Mouse (Mus musculus) CD4-positive, CD25-positive, alpha-beta regulatory T cell, adult 2 months (primary cell): Measurements from ENCODE around the gene Snx25.

Experiments
- DNase-seq: peaks from one replicate; pipeline ENCODE4 v3.0.0-alpha.2; 2012; ENCODE audit warnings: low read depth, low spot score

The Snx25 gene

DNA sequence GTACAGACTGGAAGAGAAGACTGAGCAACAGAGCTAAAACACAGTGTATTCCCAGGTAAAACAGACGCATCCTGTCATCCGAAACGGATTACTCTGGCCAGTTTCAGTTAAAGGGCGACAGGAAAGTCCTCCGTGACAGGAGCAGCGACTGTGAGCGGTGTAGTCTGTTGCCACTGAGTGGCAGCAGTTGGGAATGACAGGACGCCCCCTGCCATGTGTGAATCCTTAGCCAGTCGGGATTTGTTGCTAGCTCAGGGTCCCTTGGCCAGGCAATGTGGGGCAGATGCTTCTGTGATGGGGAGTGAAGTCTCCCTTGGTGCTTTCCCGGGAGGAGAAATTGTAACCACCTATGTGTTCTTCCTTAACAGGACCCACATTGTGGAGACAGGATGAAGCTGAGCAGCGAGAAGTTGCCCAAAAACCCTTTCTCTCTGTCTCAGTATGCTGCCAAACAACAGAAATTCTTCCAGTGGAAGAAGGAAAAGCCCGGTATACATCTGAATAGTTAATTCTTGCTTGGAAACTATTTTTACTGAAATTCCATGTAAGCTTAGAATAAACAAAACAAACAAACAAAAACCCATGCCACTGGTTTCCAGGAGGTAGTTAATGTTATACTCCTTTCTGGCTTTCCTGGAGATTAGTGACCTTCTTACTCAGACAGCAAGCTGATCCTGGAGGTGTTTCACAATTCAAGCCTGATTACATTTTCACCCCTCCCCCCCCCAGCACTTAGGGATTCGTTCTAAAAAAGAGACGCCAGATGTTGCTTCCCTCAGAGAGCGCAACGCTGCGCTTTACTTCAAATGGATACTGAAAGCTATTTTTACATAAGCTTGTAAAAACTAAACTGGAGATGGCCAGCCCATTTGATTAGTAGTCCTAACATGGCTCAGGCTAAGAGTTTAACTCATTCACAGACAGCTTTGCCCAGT, 140.9 kb downstream of the Snx25 start:
- no peak for DNase-seq

DNA sequence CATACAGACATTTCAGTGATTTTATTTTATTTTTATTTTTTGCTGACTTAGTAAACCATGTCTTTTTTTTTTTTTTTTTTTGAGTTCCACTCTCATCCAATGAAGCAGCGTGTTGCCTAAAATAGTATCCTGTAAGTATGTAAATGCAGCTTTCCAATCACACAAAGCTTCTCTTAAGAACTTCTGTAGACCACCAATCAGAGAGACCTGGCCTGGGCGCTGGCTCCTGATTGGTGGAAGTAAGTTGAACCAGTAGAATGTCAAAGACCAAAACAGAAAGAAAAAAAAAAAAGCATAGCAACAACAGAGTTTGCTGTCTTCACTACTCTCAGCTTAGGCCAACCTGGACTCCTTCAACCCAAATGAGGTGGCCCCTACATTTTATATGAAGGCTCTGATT, 141.7 kb downstream of the Snx25 start:
- DNase-seq = no peak

DNA sequence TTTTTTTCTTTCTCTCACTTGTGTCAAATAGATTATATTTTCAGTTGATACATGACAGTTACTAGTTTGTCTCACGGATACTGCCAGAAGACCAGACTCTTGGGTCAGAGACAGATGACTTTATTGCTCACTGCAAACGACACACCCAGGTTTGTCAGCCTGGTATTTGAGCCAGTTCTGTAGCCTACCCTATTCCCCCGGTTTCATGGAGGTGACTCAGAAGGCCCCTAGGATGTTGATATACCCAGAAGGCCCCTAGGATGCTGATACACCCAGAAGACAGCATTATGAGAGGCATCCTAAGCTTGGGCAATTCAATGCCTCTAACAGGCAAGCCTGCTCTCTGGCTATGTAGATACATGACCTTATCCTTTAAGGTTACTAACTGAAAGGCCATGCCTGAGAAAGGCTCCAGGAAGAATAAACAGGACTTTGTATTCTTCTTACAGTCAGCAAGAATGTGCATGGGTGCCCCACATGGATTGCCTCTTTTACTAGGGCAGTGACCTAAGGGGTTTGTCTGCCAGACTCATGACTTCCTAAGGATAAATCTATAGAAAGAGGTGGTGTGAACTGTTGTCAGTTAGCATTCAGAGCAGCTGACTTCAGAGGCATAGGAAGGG, 144.8 kb downstream of the Snx25 start:
- DNase-seq = no peak

DNA sequence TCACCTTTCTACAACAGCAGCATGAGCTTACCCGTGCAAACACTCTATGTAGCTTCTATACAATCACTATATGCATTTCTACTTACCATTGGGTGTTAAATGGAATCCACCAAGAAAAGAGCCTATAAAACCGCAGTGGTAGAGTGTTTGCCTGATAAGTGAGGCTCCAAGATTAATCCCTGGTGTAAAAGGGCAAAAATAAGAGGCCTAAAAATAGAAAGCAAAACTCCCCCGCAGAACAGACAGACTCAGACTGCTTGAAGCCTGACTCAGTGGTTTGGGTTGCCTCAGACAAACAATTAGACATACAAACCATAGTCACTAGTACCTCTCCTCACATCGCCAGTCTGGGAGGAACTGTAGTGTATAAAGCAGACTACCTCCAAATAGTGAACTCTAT, 146.4 kb downstream of the Snx25 start, which contains the start of gene Ankrd37:
Gene Ankrd37, minus strand, starts transcription at position 112 of the 400 bp plus-strand sequence.
- no peak for DNase-seq

DNA sequence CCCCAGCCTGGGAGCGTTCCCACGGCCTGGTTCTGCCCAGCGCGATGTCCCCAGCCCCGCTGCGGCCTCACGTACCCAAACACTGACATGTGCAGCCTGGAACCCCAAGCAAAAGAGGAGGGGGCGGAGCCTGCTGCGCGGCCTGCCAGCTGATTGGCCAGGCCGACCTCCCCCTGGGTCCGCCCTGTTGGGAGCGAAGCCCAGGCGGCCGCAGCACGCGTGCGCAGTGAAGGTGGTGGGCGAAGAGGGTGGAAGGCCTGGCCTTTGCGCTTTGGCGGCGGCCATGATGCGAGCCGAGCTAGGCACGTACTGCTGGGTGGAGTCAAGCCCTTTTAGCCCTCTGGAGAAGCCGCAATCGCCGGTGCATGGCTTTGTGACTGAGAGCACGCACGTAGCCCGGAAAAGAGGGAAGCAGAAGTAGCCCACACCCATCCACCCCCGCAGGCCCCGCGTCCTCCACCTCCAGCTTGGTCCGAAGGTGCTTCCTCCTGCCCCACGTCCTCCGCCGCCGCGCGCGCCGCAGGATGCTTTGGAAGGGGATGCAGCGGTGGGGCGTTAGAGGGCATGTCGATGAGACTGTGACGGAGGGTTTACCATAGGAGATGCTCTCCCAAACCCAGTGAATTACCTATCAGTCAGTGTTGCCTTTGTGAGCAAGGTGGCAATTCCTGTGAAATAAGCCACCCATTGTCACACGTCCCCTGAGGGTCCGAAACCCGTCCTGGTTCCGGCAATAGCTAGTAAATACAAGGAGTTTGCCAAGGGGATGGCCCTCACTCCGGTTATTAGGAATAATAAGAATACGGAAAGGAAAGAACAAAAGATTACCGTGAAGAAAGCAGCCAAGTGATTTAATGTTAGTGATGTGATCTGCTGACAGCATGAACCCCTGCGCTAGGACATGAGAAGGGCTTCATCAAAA, 151.9 kb downstream of the Snx25 start:
- peak; percentile 99 for DNase-seq

DNA sequence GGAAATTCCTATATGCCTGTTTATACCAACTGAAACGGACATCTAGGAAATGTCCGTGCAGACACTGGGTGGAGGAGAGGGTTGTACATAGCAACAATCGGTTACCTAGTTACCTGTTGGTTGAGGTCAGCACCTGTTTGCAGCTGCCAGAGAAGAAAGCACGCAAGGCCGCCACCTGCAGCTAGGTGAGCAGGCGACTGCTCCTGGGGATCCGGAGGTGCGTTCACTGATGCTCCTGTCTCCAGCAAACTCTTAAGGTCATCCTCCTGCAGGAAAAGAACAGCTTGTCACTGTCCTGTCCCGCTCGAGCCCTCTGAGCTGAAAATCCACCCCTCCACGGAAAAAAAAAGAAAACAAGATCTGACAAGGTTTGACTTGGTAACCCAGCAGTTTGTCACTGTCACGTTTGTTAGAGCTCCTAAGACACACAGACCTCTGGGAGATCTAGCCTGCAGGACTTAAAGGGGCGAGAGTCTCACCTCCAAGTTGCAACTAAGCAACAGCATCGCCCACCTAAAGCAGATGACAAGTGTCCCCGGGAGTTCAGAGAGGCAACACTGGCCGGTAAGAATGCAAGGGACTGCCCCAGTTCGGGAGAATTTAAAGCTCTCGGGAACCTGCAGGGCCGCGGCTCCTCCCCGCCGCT, 152.7 kb downstream of the Snx25 start, which contains the start of gene Lrp2bp:
Gene Lrp2bp, plus strand, starts transcription at position 166 of the 646 bp plus-strand sequence.
- DNase-seq = peak; percentile 47

DNA sequence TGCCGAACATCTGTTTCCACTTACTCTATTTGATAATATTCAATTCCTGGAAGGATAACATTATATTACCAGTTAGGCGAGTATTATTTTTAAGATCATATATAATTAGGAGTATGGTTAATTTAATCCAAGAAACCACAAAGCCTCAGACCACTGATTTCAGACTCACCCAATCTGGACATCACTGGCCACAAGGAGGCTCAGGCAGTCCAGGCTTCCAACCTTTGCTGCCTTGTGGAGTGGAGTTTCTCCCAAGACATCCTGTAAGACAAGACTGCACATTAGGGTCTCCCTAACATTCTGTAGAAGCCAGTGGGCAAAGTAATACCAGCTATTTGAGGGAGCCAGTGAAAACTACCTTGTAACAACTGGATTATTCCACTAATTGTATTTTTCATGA, 153.7 kb downstream of the Snx25 start:
- DNase-seq = no peak

DNA sequence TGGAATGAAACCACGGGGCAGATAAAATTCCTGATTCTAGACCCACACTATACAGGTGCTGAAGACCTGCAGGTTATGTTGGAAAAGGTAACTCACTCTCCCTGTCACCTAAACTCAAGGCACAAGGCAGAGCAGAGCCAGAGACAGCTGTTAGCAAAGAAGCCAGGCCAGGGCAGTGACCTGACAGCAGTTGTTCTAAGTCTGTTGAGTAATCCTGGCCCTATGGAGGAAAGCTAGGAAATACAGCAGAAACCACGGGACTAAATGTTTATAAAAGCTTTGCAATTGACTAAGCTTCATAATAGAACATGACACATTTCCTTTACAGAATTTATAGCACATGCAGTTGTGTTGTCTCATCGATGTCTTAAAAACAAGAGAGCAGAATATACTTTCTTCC, 156.4 kb downstream of the Snx25 start:
- no peak for DNase-seq

DNA sequence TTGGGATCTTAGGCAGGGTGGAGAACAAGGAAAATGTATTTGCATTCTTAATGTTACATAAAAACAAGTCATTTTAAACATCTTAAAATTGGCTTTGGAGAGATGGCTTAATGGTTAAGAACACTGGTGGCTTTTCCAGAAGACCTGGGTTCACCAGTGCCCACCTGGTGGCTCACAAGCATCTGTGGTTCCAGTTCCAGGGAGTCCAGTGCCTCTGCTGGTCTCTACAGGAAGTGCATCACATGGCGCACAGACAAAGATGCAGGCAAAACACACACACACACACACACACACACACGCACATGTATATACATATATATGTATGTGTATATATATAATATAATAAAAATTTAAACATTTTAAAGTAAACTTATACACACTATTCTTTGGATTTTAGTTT, 157.8 kb downstream of the Snx25 start:
- peak; percentile 60 for DNase-seq

DNA sequence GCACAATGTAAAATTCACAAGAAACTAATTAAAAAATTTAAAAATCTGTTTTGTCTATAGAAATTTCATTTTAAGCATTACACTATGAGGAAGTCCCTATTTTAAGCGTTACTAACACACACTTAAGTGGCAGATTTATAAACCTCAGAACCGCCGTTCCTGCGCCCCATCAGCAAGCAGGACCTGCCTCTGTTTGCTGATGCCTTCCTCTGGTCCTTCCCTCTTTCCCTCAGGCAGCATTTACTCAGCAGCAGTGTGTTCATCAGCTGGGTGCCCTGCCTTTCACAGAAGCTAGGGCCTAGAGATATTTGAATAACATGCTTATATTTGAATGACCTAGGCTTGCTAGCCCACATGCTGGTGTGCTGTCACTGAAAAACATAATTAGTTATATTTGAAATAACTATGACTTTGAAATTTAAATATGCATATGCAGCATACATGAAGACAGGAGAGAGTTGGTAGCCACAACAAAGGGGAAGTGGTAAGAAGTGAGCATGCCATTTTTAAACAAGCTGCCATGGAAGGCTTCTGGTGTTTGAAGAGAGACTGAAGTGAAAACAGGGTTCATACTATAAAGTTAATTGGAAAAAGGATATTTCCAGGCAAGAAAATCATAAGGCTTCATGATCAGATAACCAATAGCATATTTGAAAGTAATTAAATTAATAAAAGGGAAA, 161.2 kb downstream of the Snx25 start:
- DNase-seq = no peak

DNA sequence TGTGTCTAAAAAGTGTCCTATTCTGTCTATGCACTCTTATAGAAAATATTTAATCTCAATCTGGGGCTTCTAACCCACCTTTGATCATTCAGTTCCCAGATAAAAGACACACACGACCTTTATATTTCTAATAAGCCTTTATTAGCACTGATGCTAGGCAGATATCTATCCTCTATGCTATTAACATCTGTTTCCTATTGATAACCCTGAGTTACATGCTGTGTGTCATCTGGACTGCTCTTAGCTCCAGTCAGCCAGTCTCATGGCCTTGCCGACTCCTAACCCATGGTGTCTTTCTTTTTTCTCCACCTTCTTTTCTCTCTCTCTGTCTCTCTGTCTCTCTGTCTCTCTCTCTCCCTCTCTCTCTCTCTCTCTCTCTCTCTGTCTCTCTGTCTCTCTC, 163.8 kb downstream of the Snx25 start:
- no peak for DNase-seq

DNA sequence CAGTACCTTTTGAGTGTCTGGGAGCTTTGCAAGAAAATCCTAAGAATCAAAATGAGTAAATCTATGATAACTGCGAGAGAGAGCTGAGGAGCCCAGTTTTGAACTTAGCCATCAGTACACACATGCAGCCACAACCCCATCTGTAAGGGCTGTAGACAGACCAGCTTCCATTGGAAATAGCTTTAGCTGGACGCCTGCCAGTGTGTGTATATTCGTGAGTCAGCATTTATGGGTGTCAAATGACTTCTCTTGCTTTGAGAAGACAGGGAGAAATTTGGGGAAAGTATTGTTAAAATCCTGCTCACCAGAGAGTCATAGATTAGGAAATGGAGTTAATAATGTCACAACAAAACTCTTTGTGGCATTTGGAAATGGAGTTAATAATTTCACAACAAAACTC, 165.3 kb downstream of the Snx25 start:
- no peak for DNase-seq
